Mouse (Mus musculus) large intestine, adult 2 months (tissue): ENCODE measurements at regions not wholly inside any gene's neighbourhood (a gene's known extent, or its start where the extent isn't known, plus 50 kb on each side); places are given as distances from the start of the nearest gene placed in this dataset.

Source experiments
- DNase-seq: peaks from one replicate; pipeline ENCODE4 v3.0.0-alpha.2; 2012; ENCODE audit warnings: low read depth, low spot score
- WGBS: fragments of 180-500 bp; shearing (Covaris S2); methylation state at CpG from one replicate; pipeline ENCODE4 v1.1.7; 2018; 5-methylcytosine and 5-hydroxymethylcytosine counted together

DNA sequence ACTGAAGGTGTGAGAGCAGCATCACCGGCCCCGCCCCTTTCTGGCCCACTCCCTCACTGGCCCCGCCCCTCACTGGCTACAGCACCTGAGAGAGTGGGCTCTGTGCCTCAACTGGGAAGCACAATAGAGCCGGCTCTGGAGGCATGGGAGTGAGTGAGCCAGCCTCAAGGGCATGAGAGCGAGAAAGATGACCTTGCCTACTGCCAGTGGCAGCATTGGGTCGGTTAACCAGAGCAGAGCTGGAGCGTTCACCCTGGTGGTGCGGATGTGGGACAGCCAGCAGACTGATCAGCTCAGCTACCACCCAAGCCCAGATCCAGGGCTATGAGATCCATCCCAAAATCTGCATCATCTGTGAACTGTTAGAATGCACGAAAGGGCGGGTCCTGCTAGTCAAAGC lies 304.7 kb upstream of the Hs6st1 start:
- 78% methylated on average over 10 of the region's 10 CpGs for WGBS
- DNase-seq: no peak

GRCm38 (mm10) chr1:35764068-35764467 lies 304.1 kb upstream of the Hs6st1 start:
- 70% methylated on average over 1 of the region's 1 CpGs for WGBS
- DNase-seq: no peak

GRCm38 (mm10) chr1:35765692-35766091 lies 302.5 kb upstream of the Hs6st1 start:
- WGBS: 91% methylated on average over 4 of the region's 4 CpGs
- DNase-seq: no peak

DNA sequence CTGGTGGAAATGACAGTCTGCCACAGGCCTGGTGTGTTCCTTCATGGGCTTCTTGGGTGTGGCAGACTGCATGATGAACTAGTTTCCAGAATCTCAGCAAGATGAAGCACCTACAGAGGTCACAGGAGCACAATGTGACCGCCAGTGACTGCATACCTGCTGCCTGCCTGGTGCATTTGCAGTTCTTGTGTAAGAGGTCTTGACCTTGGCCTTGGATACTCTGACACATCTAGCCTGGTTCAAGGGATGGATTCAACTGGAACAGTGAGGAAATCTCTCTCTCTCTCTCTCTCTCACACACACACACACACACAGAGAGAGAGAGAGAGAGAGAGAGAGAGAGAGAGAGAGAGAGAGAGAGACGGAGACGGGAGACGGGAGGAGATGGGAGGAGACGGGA lies 301.9 kb upstream of the Hs6st1 start:
- WGBS: 83% methylated on average over 5 of the region's 5 CpGs

DNA sequence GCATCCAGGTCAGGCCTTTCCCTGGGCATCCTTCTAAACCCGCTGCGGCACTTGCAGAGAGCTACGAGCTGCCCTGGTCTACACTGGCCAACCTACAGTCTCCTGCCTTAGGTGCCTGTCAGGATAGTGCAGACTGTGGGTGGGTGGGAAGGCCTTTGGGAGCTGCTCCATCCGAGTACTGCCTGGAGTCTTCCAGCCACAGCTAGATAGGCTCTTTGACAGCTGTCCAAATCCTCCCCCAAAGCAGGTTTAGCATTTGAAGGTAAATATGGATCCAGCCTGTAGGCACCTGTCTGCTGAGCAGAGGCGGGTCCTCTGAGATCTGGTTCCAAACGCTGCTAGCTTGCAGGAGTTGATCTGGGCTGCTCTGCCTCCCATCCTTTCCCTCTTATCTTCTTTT lies 295.6 kb upstream of the Hs6st1 start:
- no peak for DNase-seq
- 80% methylated on average over 6 of the region's 6 CpGs for WGBS

More for the DNA sequence above, 301.9 kb upstream of the Hs6st1 start:
- no peak for DNase-seq

- WGBS: 90% methylated on average over 2 of the region's 2 CpGs
- DNase-seq: no peak
These were observed 293.6 kb upstream of the Hs6st1 start for GRCm38 (mm10) chr1:35774566-35774965.

- DNase-seq: no peak
- WGBS: 68% methylated on average over 2 of the region's 2 CpGs
These were observed 285.5 kb upstream of the Hs6st1 start for GRCm38 (mm10) chr1:35782668-35783067.

DNA sequence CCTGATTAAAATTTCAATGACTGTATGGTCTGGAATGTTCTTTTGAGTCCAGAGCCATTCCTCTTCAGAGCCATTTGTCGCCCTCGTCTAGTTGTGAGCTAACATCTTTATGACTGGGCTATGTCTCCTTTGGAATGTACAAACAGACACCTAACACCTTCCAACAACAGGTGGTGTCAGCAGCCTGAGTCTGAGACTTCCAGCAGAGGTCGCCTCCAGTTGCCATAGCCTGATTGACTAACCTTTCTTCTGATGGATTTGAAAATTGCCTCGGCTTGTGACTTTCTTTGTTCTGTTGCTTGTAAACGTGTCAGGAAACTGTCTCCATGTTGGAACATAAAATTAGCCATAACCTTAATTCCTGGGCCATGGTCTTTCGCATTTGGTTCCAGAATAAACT lies 284.8 kb upstream of the Hs6st1 start:
- DNase-seq: no peak
- WGBS: 43% methylated on average over 6 of the region's 6 CpGs

GRCm38 (mm10) chr1:35786241-35786640 lies 282.0 kb upstream of the Hs6st1 start:
- WGBS: 80% methylated on average over 4 of the region's 4 CpGs
- DNase-seq: no peak

GRCm38 (mm10) chr1:35786668-35787213 lies 281.5 kb upstream of the Hs6st1 start:
- WGBS: 70% methylated on average over 8 of the region's 8 CpGs
- no peak for DNase-seq

DNA sequence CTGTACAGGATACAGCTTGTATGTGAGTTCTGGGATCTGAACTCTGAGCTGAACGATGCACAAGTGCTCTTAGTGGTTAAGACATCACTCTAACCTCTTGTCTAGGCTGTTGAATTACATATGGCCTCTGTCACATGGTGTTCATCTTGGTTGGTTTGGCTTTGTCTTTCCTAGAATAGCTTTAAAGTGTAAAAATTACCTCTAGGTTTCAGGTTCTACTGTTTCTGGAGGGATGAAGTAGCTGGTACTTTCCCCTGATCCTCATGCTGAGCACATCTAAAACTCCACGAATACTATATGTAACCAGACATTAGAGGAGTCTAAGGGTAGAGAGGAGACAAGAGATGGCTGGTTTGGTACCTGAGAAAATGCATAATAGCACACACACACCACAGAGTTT lies 271.1 kb upstream of the Hs6st1 start:
- 73% methylated on average over 2 of the region's 2 CpGs for WGBS
- no peak for DNase-seq

DNA sequence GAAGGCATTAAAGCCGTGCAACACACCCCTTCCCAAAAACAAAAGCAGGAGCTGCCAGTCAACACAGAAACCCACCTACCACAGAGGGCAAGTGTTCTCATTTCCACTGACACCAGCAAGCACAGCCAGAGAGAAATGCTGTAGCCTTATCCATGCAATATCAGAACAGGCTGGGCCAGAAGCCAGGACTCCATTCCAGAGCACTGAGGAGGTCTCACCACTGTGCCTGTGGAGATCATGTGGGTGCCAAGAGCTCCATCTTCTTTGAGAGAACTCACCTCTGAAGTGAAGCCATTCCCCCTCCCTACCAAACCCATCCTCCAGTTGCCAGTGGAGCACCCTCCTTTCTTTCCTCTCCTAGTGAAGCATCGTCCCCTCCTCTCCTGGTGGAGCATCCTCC lies 270.7 kb upstream of the Hs6st1 start:
- WGBS: 84% methylated on average over 2 of the region's 2 CpGs
- DNase-seq: no peak

DNA sequence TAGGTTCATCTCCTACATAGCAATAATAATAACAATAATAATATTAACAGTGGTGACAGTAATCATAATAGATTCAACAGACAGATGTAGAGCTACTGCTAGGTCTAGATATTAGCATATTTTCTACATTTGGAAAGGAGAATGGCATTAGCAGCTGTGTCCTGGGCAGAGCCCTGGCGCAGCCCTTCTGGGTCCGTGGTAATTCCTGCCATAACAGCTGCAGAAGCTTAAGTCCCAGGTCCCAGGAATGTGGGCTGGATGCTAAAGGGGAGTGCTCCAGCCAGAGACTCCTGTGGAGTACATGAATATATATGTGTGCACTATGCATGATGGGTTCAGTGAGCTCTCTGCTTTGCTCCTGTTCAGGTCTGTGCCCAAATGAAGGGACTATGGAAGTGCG lies 262.7 kb upstream of the Hs6st1 start:
- 68% methylated on average over 3 of the region's 3 CpGs for WGBS
- no peak for DNase-seq

DNA sequence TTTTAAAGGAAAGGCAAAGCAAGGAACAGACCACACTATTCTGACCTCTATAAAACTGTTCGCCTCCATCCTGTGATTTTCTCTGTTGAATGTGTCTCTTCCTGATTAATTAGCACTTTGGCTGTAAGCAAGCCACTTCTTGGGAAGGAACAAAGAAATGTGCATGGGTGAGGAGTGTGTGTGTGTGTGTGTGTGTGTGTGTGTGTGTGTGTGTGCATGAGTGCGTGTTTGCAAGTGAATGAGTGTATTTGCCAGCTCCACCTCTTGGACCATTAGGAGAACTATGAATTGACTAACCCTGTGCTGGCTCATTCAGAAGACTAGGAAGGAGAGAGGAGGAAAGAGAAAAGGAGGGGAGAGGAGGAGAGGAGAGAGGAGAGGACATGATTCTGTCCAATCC lies 261.9 kb upstream of the Hs6st1 start:
- DNase-seq: no peak
- 46% methylated on average over 2 of the region's 2 CpGs for WGBS

DNA sequence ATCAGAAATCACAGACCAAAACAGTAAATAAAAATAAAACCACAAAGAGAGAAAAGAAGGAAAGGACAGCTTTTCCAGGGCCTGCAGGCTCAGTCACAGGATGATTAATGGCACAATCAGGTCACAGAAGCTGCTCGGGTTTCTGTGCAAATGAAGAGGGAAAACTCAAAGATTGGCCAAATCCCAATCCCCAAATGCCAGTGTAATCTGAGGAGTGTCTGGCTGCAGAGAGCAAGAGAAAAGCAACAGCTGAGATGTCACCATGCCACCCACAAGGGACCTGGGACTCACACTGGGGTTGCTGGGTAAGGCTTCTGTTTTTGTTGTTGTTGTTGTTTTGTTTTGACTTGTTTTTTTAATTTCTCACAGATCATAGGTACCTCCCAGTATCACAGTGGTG lies 261.5 kb upstream of the Hs6st1 start:
- DNase-seq: no peak
- WGBS: 26% methylated on average over 1 of the region's 1 CpGs

GRCm38 (mm10) chr1:35808894-35809293 lies 259.3 kb upstream of the Hs6st1 start:
- no peak for DNase-seq
- WGBS: 43% methylated on average over 4 of the region's 4 CpGs

DNA sequence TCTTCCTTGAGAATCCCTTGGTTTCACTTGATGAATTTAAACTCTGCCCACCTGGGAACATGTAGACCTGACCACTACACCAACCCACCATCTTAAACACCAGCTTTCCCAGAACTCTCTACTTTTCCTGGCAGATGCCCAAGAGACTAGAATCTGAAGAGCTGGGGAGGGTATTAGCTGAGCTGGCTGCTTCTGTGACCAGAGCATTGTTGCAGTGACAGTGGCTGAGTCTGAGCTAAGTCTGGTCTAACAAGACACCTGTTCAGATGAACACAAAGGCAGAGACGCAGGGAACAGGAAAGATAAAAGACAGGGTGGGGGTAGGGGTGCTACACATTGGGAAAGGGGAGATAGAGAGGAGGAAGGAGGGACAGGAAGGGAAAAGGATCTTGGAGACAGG lies 258.9 kb upstream of the Hs6st1 start:
- no peak for DNase-seq
- WGBS: 56% methylated on average over 1 of the region's 1 CpGs

GRCm38 (mm10) chr1:35810571-35811342 lies 257.4 kb upstream of the Hs6st1 start:
- WGBS: 86% methylated on average over 8 of the region's 8 CpGs
- no peak for DNase-seq

DNA sequence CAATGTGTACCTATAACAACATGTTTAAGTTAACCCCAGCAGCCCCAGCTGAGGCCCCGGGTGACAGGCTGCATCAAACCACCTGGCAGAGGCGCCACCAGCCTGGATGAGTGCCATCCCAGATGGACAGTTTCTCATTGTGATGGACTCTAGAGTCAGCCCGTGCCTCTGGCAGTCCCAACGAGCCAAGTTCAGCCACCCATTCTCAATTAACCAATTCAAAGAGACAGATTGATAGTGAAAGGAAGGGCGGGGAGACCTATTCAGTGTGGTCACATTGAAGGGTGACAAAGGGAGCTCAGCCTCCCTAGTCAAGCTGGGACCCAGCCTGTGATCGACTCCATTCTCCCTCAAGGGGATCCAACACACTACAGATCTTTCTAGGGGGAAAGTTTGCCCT lies 256.8 kb upstream of the Hs6st1 start:
- no peak for DNase-seq
- WGBS: 63% methylated on average over 6 of the region's 6 CpGs

DNA sequence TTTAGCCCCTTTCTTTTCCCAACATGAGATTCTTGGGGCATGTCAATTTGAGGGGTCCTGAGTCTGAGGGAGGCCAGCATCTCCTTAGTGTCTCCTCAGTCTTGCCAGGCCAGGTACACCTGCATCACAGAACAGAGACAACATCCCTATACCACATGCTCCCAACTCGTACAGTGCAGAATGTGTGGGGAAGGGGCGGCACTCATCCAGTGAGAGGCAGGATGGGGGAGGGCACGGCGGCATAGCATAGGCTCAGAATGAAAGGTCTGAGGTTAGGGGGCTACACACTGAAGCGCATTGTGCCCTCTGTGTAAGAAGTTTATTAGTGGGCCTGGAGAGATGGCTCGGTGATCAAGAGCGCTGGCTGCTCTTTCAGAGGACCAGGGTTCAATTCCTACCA lies 256.4 kb upstream of the Hs6st1 start:
- no peak for DNase-seq
- WGBS: 93% methylated on average over 7 of the region's 7 CpGs

- WGBS: 55% methylated on average over 5 of the region's 5 CpGs
These were observed 254.6 kb upstream of the Hs6st1 start for GRCm38 (mm10) chr1:35813625-35814024.

GRCm38 (mm10) chr1:35814207-35814606 lies 254.0 kb upstream of the Hs6st1 start:
- 68% methylated on average over 9 of the region's 9 CpGs for WGBS
- no peak for DNase-seq

More at GRCm38 (mm10) chr1:35813625-35814024, 254.6 kb upstream of the Hs6st1 start:
- peak; percentile 13 for DNase-seq
